Mouse (Mus musculus) myocyte (in vitro differentiated cells): ENCODE data around the gene Sept12. TPM values are rescaled to one million over a fixed set of nuclear protein-coding genes. Genes with fewer than 3 reads are reported as not detected.
A peak's percentile ranks its signal among the peaks of the same experiment; 100 is the strongest.

Experiments used
- H3K27me3 ChIP-seq: one replicate; pipeline ENCODE4 v1.6.1; 2011; ENCODE audit not compliant: control insufficient read depth, insufficient read depth, insufficient read length
- H3K36me3 ChIP-seq: one replicate; pipeline ENCODE4 v1.6.1; 2011; ENCODE audit not compliant: control insufficient read depth, insufficient read depth
- H3K4me2 ChIP-seq: one replicate; pipeline ENCODE4 v1.6.1; 2011; ENCODE audit warnings: low read depth, control low read depth
- H3K4me3 ChIP-seq: one replicate; pipeline ENCODE4 v1.5.1; 2011; ENCODE audit warnings: mild to moderate bottlenecking, control low read depth, moderate library complexity
- H3K79me2 ChIP-seq: one replicate; pipeline ENCODE4 v1.6.1; 2011; ENCODE audit not compliant: control insufficient read depth, insufficient read depth
- H3ac ChIP-seq: one replicate; pipeline ENCODE4 v1.6.1; 2011; ENCODE audit not compliant: control insufficient read depth, insufficient read length
- CEBPB ChIP-seq: IDR thresholded peaks from 2 replicates; pipeline ENCODE4 v1.6.1; 2011; ENCODE audit warnings: mild to moderate bottlenecking, moderate library complexity; ENCODE audit not compliant: poor library complexity, insufficient read depth, severe bottlenecking
- E2F4 ChIP-seq: IDR thresholded peaks from one replicate; pipeline ENCODE4 v1.6.1; 2011; ENCODE audit warnings: mild to moderate bottlenecking, control low read depth, moderate library complexity; ENCODE audit not compliant: insufficient read depth
- MAX ChIP-seq: IDR thresholded peaks from one replicate; pipeline ENCODE4 v1.6.1; 2011; ENCODE audit warnings: low read depth, mild to moderate bottlenecking, control low read depth
- MYOD1 ChIP-seq, 3 experiments: IDR thresholded peaks; one replicate each; pipeline ENCODE4 v1.6.1; 2011; ENCODE audit warnings: control low read depth in 2 of 3, low read depth in 2 of 3, mild to moderate bottlenecking in 2 of 3, moderate library complexity in 1 of 3; ENCODE audit not compliant: insufficient read length in 2 of 3, control insufficient read depth in 1 of 3
- MYOG ChIP-seq, 3 experiments: IDR thresholded peaks; one replicate each; pipeline ENCODE4 v1.6.1; 2011; ENCODE audit warnings: control low read depth in 2 of 3, low read depth in 2 of 3, mild to moderate bottlenecking in 2 of 3; ENCODE audit not compliant: insufficient read length in 2 of 3, control insufficient read depth in 1 of 3, insufficient read depth in 1 of 3
- POLR2A ChIP-seq: IDR thresholded peaks from one replicate; pipeline ENCODE4 v1.6.1; 2011; ENCODE audit warnings: low read depth, mild to moderate bottlenecking, control low read depth, moderate library complexity; ENCODE audit not compliant: insufficient read length
- POLR2AphosphoS2 ChIP-seq: IDR thresholded peaks from one replicate; pipeline ENCODE4 v1.6.1; 2011; ENCODE audit warnings: low read depth, control low read depth; ENCODE audit not compliant: insufficient read length
- REST ChIP-seq: IDR thresholded peaks from one replicate; pipeline ENCODE4 v1.6.1; 2011; ENCODE audit warnings: mild to moderate bottlenecking, control low read depth, moderate library complexity; ENCODE audit not compliant: insufficient read depth, insufficient read length
- SRF ChIP-seq: IDR thresholded peaks from one replicate; pipeline ENCODE4 v1.6.1; 2011; ENCODE audit warnings: low read depth; ENCODE audit not compliant: control insufficient read depth, insufficient read length
- TCF12 ChIP-seq: IDR thresholded peaks from one replicate; pipeline ENCODE4 v1.6.1; 2011; ENCODE audit warnings: mild to moderate bottlenecking, control low read depth; ENCODE audit not compliant: poor library complexity, insufficient read depth, severe bottlenecking
- TCF3 ChIP-seq: IDR thresholded peaks from one replicate; pipeline ENCODE4 v1.6.1; 2011; ENCODE audit warnings: low read depth, control low read depth; ENCODE audit not compliant: insufficient read length
- USF1 ChIP-seq: IDR thresholded peaks from one replicate; pipeline ENCODE4 v1.6.1; 2011; ENCODE audit warnings: low read depth, mild to moderate bottlenecking, control low read depth, moderate library complexity
- polyA plus RNA-seq: library from polyadenylated mRNA; unstranded; fragments of >200 nt; fragmentation: generic; extraction: Trizol; gene quantifications from one replicate; pipeline ENCODE4 v1.2.1, GENCODE M21; 2012; ENCODE audit warnings: missing spikeins

The Sept12 gene
- polyA plus RNA-seq, 1 experiment: 0.04 TPM

GRCm38 (mm10) chr16:4938989-4939388 lies 58.7 kb downstream of the Sept12 start:
- Histone ChIP-seq H3K27me3 (no peaks in the 10 kb centered on the region), H3ac (peak overlapping the region; percentile 35), H3K4me2 (peak overlapping the region; percentile 73), H3K4me3 (peak overlapping the region; percentile 87), H3K79me2 (peaks cover 7% of the 10 kb centered on the region), H3K36me3 (peaks cover 19% of the 10 kb centered on the region)
- TF ChIP-seq CEBPB (no peak), MAX (no peak), SRF (no peak), MYOD1 (IDR thresholded peaks at IDR 0.05; ENCODE audit: control insufficient read depth in 1 of 3, insufficient read length in 2 of 3, low read depth in 2 of 3) (no peak), POLR2A (peak; percentile 91), POLR2AphosphoS2 (peak; percentile 99), E2F4 (no peak), TCF12 (no peak), MYOG (IDR thresholded peaks at IDR 0.05; ENCODE audit: control insufficient read depth in 1 of 3, insufficient read depth in 1 of 3, insufficient read length in 2 of 3, low read depth in 2 of 3) (no peak), TCF3 (no peak), USF1 (no peak), REST (no peak)

- H3K36me3 ChIP-seq: peaks cover 24% of the 10 kb centered on the region
- TF ChIP-seq POLR2AphosphoS2 (no peak), E2F4 (no peak), MYOG (IDR thresholded peaks at IDR 0.05; ENCODE audit: control insufficient read depth in 1 of 3, insufficient read depth in 1 of 3, insufficient read length in 2 of 3, low read depth in 2 of 3) (no peak), TCF3 (no peak), USF1 (no peak), TCF12 (no peak), CEBPB (no peak), REST (no peak), SRF (no peak), MYOD1 (IDR thresholded peaks at IDR 0.05; ENCODE audit: control insufficient read depth in 1 of 3, insufficient read length in 2 of 3, low read depth in 2 of 3) (no peak), MAX (no peak), POLR2A (no peak)
- H3K4me2 ChIP-seq: peak within 1 kb of the TSS; percentile 73
- peak within 1 kb of the TSS; percentile 87 for H3K4me3 ChIP-seq
- peak within 1 kb of the TSS; percentile 35 for H3ac ChIP-seq
- H3K27me3 ChIP-seq: no peaks in the 10 kb centered on the region
- peaks cover 7% of the 10 kb centered on the region for H3K79me2 ChIP-seq
Measured at GRCm38 (mm10) chr16:4938461-4938860, 59.2 kb downstream of the Sept12 start, which contains the start of gene Nudt16l1. Gene Nudt16l1, plus strand, starts transcription at chr16:4938761.

GRCm38 (mm10) chr16:4937351-4938190 lies 60.1 kb downstream of the Sept12 start:
- Histone ChIP-seq H3K79me2 (peaks cover 7% of the 10 kb centered on the region), H3ac (no peak overlapping the region), H3K4me2 (no peak overlapping the region), H3K27me3 (no peaks in the 10 kb centered on the region), H3K36me3 (peaks cover 25% of the 10 kb centered on the region), H3K4me3 (no peak overlapping the region)
- TF ChIP-seq MAX (no peak), USF1 (no peak), TCF12 (no peak), POLR2A (no peak), CEBPB (no peak), MYOD1 (IDR thresholded peaks at IDR 0.05; ENCODE audit: control insufficient read depth in 1 of 3, insufficient read length in 2 of 3, low read depth in 2 of 3) (no peak), POLR2AphosphoS2 (no peak), E2F4 (no peak), SRF (no peak)

Other genes starting within 250 kb of the Sept12 start
- 44.9 TPM for gene Cdip1, start 207.6 kb downstream of the Sept12 start, polyA plus RNA-seq
- 0.08 TPM for gene 4930562C15Rik, start 162.4 kb downstream of the Sept12 start, polyA plus RNA-seq
- gene Ubald1, start 117.5 kb downstream of the Sept12 start, polyA plus RNA-seq: 79.5 TPM
- gene Mgrn1, start 111.6 kb downstream of the Sept12 start, polyA plus RNA-seq: 59.3 TPM
- 46.1 TPM for gene Nudt16l1, start 59.1 kb downstream of the Sept12 start, polyA plus RNA-seq
- 25.2 TPM for gene Anks3, start 33.6 kb downstream of the Sept12 start, polyA plus RNA-seq
- 8.5 TPM for gene Smim22, start 9.4 kb upstream of the Sept12 start, polyA plus RNA-seq
- 50.5 TPM for gene Rogdi, start 15.7 kb upstream of the Sept12 start, polyA plus RNA-seq
- gene Glyr1, start 52.0 kb upstream of the Sept12 start, polyA plus RNA-seq: 37.0 TPM
- gene Ubn1, start 52.2 kb upstream of the Sept12 start, polyA plus RNA-seq: 12.9 TPM
- 0.02 TPM for gene Ppl, start 134.6 kb upstream of the Sept12 start, polyA plus RNA-seq
- gene Sec14l5, start 149.3 kb upstream of the Sept12 start, polyA plus RNA-seq: 0.05 TPM
- gene Nagpa, start 206.2 kb upstream of the Sept12 start, polyA plus RNA-seq: 12.0 TPM
- gene AU021092, start 224.4 kb upstream of the Sept12 start, polyA plus RNA-seq: 1.3 TPM
- 46.8 TPM for gene Alg1, start 235.8 kb upstream of the Sept12 start, polyA plus RNA-seq